20 mouse cellular contexts compared by ENCODE assay signal in genomic region chr5:107097314-107097713, GRCm38 (mm10).
"Had no signal": no experiment of that assay in that cellular context is flagged by ENCODE, and none has a peak within 500 bp of the region (broad histone marks: within the 10 kb centered on the region; RNA-seq: fewer than 3 reads in every experiment).

No protein-coding gene starts in this region.

- H3K9me3 ChIP-seq: lung, embryonic 15.5 days; megakaryocyte, embryonic 14.5 days; midbrain, embryonic 10.5 days; midbrain, embryonic 12.5 days; neural tube, embryonic 13.5 days; neural tube, embryonic 15.5 days had no signal

- H3K27me3 ChIP-seq: lung, embryonic 15.5 days; neural tube, embryonic 13.5 days; neural tube, embryonic 15.5 days had no signal

- ATAC-seq: midbrain, embryonic 16.5 days had no signal

- H3K9ac ChIP-seq: lung, embryonic 15.5 days; midbrain, embryonic 12.5 days; neural tube, embryonic 13.5 days; neural tube, embryonic 15.5 days had no signal

- H3K4me3 ChIP-seq: lung, embryonic 15.5 days; megakaryocyte, embryonic 14.5 days; midbrain, embryonic 10.5 days; midbrain, embryonic 12.5 days; myocyte; neural tube, embryonic 13.5 days; neural tube, embryonic 15.5 days had no signal

- H3K4me2 ChIP-seq: lung, embryonic 15.5 days; midbrain, embryonic 12.5 days; neural tube, embryonic 13.5 days; neural tube, embryonic 15.5 days had no signal

- H3K4me1 ChIP-seq: neural tube, embryonic 15.5 days had no signal

- H3K36me3 ChIP-seq: lung, embryonic 15.5 days; midbrain, embryonic 10.5 days; midbrain, embryonic 12.5 days; neural tube, embryonic 13.5 days; neural tube, embryonic 15.5 days had no signal

- H3K27ac ChIP-seq: lung, embryonic 15.5 days; midbrain, embryonic 10.5 days; midbrain, embryonic 12.5 days; neural tube, embryonic 13.5 days; neural tube, embryonic 15.5 days had no signal

- DNase-seq: lung, adult 2 months; lung, postnatal 10 days; lung, postnatal 4 days; midbrain, embryonic 14.5 days; retina, postnatal 1 day; right cerebral cortex, adult 18-20 months; right cerebral cortex, postnatal 25 days; right cerebral cortex, postnatal 4 days; spleen, adult 18-20 months; thymus, adult 18-20 months; thymus, postnatal 14 days; thymus, postnatal 36 days had no signal
